Mouse (Mus musculus): ENCODE measurements at regions not wholly inside any gene's neighbourhood (a gene's known extent, or its start where the extent isn't known, plus 50 kb on each side); places are given as distances from the start of the nearest gene placed in this dataset.

DNA sequence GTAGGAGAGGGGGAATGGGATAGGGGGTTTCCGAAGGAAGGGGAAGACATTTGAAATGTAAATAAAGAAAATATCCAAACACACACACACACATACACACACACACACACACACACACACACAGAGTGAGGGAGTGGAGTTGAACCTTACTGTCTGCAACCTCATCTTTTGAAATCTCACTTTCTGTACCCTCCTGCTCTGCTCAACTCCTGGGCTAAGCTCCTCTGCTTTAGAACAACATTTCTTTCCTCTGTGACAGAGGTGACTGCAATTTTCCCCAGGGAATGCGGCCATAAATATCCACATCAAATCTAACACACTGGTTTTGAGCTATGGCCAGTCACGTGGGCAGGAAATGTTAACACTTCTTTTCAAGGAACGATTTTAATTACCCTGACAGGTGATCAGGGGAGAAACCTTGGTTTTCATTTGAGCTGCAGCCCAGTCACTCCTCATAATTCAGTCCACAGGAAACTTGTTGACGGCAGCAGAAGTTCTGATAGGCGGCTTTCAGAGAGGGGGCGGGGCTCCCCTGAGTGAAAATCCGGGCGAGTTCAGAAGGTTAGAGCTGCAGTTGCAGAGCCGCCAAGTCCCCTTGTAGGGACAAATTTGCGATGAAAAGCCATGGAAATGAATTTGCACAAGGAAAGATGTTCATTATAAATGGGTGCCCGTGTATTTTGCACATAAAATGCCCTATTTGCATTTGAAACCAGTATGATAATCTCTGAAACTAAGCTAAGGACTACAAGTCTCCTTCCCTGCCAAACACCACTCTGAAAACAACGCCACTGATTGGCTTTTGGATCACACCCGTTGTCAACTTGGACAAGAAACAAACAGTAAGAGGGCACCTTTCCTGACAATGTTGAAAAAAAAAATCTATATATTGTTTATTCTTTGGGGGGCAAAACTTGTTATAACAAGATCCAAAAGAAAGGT lies 63.0 kb upstream of the L3mbtl4 start:
- TF ChIP-seq POLR2A (IDR thresholded peaks at IDR 0.05; ENCODE audit: borderline replicate concordance, insufficient read depth, low read length) (no peak), CTCF (IDR thresholded peaks at IDR 0.05; ENCODE audit: borderline replicate concordance, insufficient read depth, low read depth, low read length) (no peak)

Data from cerebellum, adult 2 months (tissue).